Mouse (Mus musculus) intestine, postnatal 0 days (tissue): ENCODE measurements around the gene Pla2g4a. TPM values are rescaled to one million over a fixed set of nuclear protein-coding genes. Genes with fewer than 3 reads are reported as not detected.

Source experiments
- ATAC-seq: fragments of 200-750 bp; cut with Nextera tagmentation; 2 replicates; pipeline ENCODE4 v1.8.0; 2017; ENCODE audit warnings: mild to moderate bottlenecking, moderate TSS enrichment, moderate library complexity
- H3K27ac ChIP-seq: fragments of 300-500 bp; sonication (generic); 2 replicates; pipeline ENCODE4 v1.5.1; 2014; ENCODE audit warnings: mild to moderate bottlenecking, low read depth, low read length, moderate library complexity
- H3K27me3 ChIP-seq: fragments of 300-500 bp; sonication (generic); replicated peaks from 2 replicates; pipeline ENCODE4 v1.6.1; 2014; ENCODE audit warnings: low read length, mixed read lengths; ENCODE audit not compliant: control insufficient read depth, insufficient read depth
- H3K36me3 ChIP-seq: fragments of 300-500 bp; sonication (generic); 2 replicates; pipeline ENCODE4 v1.6.1; 2014; ENCODE audit warnings: mild to moderate bottlenecking, moderate library complexity; ENCODE audit not compliant: control insufficient read depth, insufficient read depth
- H3K4me1 ChIP-seq: fragments of 300-500 bp; sonication (generic); replicated peaks from 2 replicates; pipeline ENCODE4 v1.6.1; 2014; ENCODE audit warnings: antibody characterized with exemption, low read length, mixed read lengths; ENCODE audit not compliant: control insufficient read depth, insufficient read depth
- H3K4me2 ChIP-seq: fragments of 300-500 bp; sonication (generic); replicated peaks from 2 replicates; pipeline ENCODE4 v1.6.1; 2014; ENCODE audit warnings: low read depth, mild to moderate bottlenecking, moderate library complexity
- H3K4me3 ChIP-seq: fragments of 300-500 bp; sonication (generic); 2 replicates; pipeline ENCODE4 v1.5.1; 2014; ENCODE audit warnings: low read depth, low read length
- H3K9ac ChIP-seq: fragments of 300-500 bp; sonication (generic); 2 replicates; pipeline ENCODE4 v1.6.1; 2014; ENCODE audit warnings: mild to moderate bottlenecking, low read depth, low read length
- H3K9me3 ChIP-seq: fragments of 300-500 bp; sonication (generic); 2 replicates; pipeline ENCODE4 v1.6.1; 2016; ENCODE audit warnings: mixed run types; ENCODE audit not compliant: control insufficient read depth
- CTCF ChIP-seq: sonication (generic); IDR thresholded peaks from 2 replicates; pipeline ENCODE4 v1.5.1; 2016; ENCODE audit warnings: low read depth, mild to moderate bottlenecking, control low read depth, antibody characterized with exemption, moderate library complexity
- WGBS: fragments of 180-500 bp; shearing (Covaris S2); extraction: QIAGEN DNeasy Blood & Tissue Kit; methylation state at CpG from one replicate; pipeline ENCODE4 v1.1.7; 2014; 5-methylcytosine and 5-hydroxymethylcytosine counted together
- polyA plus RNA-seq: library from polyadenylated mRNA; unstranded; fragments of >200 nt; fragmentation: Nextera tagmentation; extraction: Ambion mirVana; gene quantifications from 2 replicates; pipeline ENCODE4 v1.2.1, GENCODE M21; 2015

Gene Pla2g4a
- polyA plus RNA-seq, 1 experiment from 2014 or later: 20.1 TPM

GRCm38 (mm10) chr1:149866202-149866601 is 94.9 kb downstream of the Pla2g4a start:
- Histone ChIP-seq H3K4me2 (no peak overlapping the region), H3K4me3 (no peak overlapping the region), H3K4me1 (no peaks in the 10 kb centered on the region), H3K27me3 (no peaks in the 10 kb centered on the region), H3K9me3 (no peaks in the 10 kb centered on the region), H3K36me3 (no peaks in the 10 kb centered on the region), H3K9ac (no peak overlapping the region), H3K27ac (no peak overlapping the region)
- no peak for ATAC-seq
- WGBS: 93% methylated on average over 3 of the region's 3 CpGs
- TF ChIP-seq CTCF: no peak

- peak overlapping the region; percentile 41 for H3K4me2 ChIP-seq
- peak overlapping the region; percentile 11; the same call in 1 of the 2 replicates for H3K4me3 ChIP-seq
- 25% methylated on average over 6 of the region's 6 CpGs for WGBS
- no peak overlapping the region for H3K9ac ChIP-seq
- H3K36me3 ChIP-seq: no peaks in the 10 kb centered on the region
- 0 out of 2 replicates have a peak, but pooled peaks have one; percentile 19 for ATAC-seq
- no peak for TF ChIP-seq CTCF
- H3K27me3 ChIP-seq: no peaks in the 10 kb centered on the region
- H3K9me3 ChIP-seq: no peaks in the 10 kb centered on the region
- no peak overlapping the region for H3K27ac ChIP-seq
- no peaks in the 10 kb centered on the region for H3K4me1 ChIP-seq
Measured at GRCm38 (mm10) chr1:149862801-149863200, 98.3 kb downstream of the Pla2g4a start.

- no peak for ATAC-seq
- Histone ChIP-seq H3K27me3 (no peaks in the 10 kb centered on the region), H3K4me2 (no peak overlapping the region), H3K9ac (no peak overlapping the region), H3K36me3 (no peaks in the 10 kb centered on the region), H3K4me3 (no peak overlapping the region), H3K27ac (no peak overlapping the region), H3K4me1 (no peaks in the 10 kb centered on the region), H3K9me3 (no peaks in the 10 kb centered on the region)
- 64% methylated on average over 2 of the region's 2 CpGs for WGBS
- no peak for TF ChIP-seq CTCF
Measured at GRCm38 (mm10) chr1:149862181-149862580, 98.9 kb downstream of the Pla2g4a start.

- H3K27ac ChIP-seq: no peak overlapping the region
- H3K9me3 ChIP-seq: no peaks in the 10 kb centered on the region
- no peak for ATAC-seq
- no peaks in the 10 kb centered on the region for H3K4me1 ChIP-seq
- H3K36me3 ChIP-seq: no peaks in the 10 kb centered on the region
- no peaks in the 10 kb centered on the region for H3K27me3 ChIP-seq
- no peak overlapping the region for H3K4me3 ChIP-seq
- H3K9ac ChIP-seq: no peak overlapping the region
- no peak overlapping the region for H3K4me2 ChIP-seq
- 77% methylated on average over 2 of the region's 2 CpGs for WGBS
- TF ChIP-seq CTCF: no peak
Measured at GRCm38 (mm10) chr1:149861543-149861942, 99.5 kb downstream of the Pla2g4a start.

GRCm38 (mm10) chr1:149858734-149859133 is 102.4 kb downstream of the Pla2g4a start:
- Histone ChIP-seq H3K27ac (no peak overlapping the region), H3K36me3 (no peaks in the 10 kb centered on the region), H3K4me1 (no peaks in the 10 kb centered on the region), H3K9me3 (no peaks in the 10 kb centered on the region), H3K9ac (no peak overlapping the region), H3K4me2 (no peak overlapping the region), H3K4me3 (no peak overlapping the region), H3K27me3 (no peaks in the 10 kb centered on the region)
- TF ChIP-seq CTCF: peak; percentile 37
- no peak for ATAC-seq
- 78% methylated on average over 5 of the region's 5 CpGs for WGBS

- Histone ChIP-seq H3K27ac (no peak overlapping the region), H3K36me3 (no peaks in the 10 kb centered on the region), H3K27me3 (no peaks in the 10 kb centered on the region), H3K9me3 (no peaks in the 10 kb centered on the region), H3K4me3 (no peak overlapping the region), H3K4me2 (no peak overlapping the region), H3K4me1 (no peaks in the 10 kb centered on the region), H3K9ac (no peak overlapping the region)
- ATAC-seq: peak; percentile 47; the same call in 1 of the 2 replicates
- peak; percentile 74 for TF ChIP-seq CTCF
- 39% methylated on average over 9 of the region's 9 CpGs for WGBS
Measured at GRCm38 (mm10) chr1:149856720-149857119, 104.4 kb downstream of the Pla2g4a start.

GRCm38 (mm10) chr1:149855581-149855980 is 105.5 kb downstream of the Pla2g4a start:
- no peak for ATAC-seq
- TF ChIP-seq CTCF: no peak
- Histone ChIP-seq H3K9me3 (no peaks in the 10 kb centered on the region), H3K27me3 (no peaks in the 10 kb centered on the region), H3K36me3 (0 out of 2 replicates have a peak, but pooled peaks cover 4% of the 10 kb centered on the region), H3K4me2 (no peak overlapping the region), H3K4me1 (no peaks in the 10 kb centered on the region), H3K27ac (no peak overlapping the region), H3K4me3 (no peak overlapping the region), H3K9ac (no peak overlapping the region)
- WGBS: 67% methylated on average over 4 of the region's 4 CpGs
